Mouse (Mus musculus) CH12.LX (cell line): ENCODE measurements around the gene Itpr1. TPM values are rescaled to one million over a fixed set of nuclear protein-coding genes. Genes with fewer than 3 reads are reported as not detected.

Experiments
- DNase-seq: peaks from one replicate; pipeline ENCODE4 v3.0.0-alpha.2; 2013; ENCODE audit errors: extremely low read depth
- H3K27ac ChIP-seq: 2 replicates; pipeline ENCODE4 v1.5.1; 2012; ENCODE audit warnings: low read depth, mild to moderate bottlenecking, control low read depth, moderate library complexity; ENCODE audit not compliant: insufficient read depth
- H3K27me3 ChIP-seq: replicated peaks from 2 replicates; pipeline ENCODE3; 2012; ENCODE audit warnings: inconsistent platforms
- H3K36me3 ChIP-seq, 2 experiments: replicated peaks in 1 of 2; 2 replicates each; pipeline versions ENCODE3 to v1.6.1; 2012; ENCODE audit warnings: inconsistent platforms in 1 of 2, low read length in 1 of 2, mild to moderate bottlenecking in 1 of 2, mixed read lengths in 1 of 2, moderate library complexity in 1 of 2; ENCODE audit not compliant: control insufficient read depth in 1 of 2, insufficient read depth in 1 of 2
- H3K4me1 ChIP-seq, 2 experiments: 2 replicates each; pipeline ENCODE4 v1.6.1; 2012; ENCODE audit warnings: inconsistent platforms in 1 of 2, moderate library complexity in 1 of 2; ENCODE audit not compliant: insufficient read depth in 2 of 2, control insufficient read depth in 1 of 2
- H3K4me2 ChIP-seq: 2 replicates; pipeline ENCODE4 v1.6.1; 2012; ENCODE audit warnings: low read depth, mild to moderate bottlenecking, control low read depth; ENCODE audit not compliant: poor library complexity, insufficient read depth, severe bottlenecking
- H3K4me3 ChIP-seq, 3 experiments: fragments of 150-350 bp in 1 of 3; sonication (generic) in 1 of 3; replicated peaks in 1 of 3; 2 replicates each; pipeline versions ENCODE3 to v1.5.1; 2011 to 2012; ENCODE audit warnings: low read depth in 2 of 3, low read length in 2 of 3, mild to moderate bottlenecking in 2 of 3, moderate library complexity in 2 of 3, control low read depth in 1 of 3, improper control_type of control experiment in 1 of 3, inconsistent platforms in 1 of 3, mixed read lengths in 1 of 3; ENCODE audit not compliant: poor library complexity in 1 of 3
- H3K79me2 ChIP-seq: replicated peaks from 2 replicates; pipeline ENCODE4 v1.6.1; 2012; ENCODE audit warnings: mild to moderate bottlenecking, moderate library complexity; ENCODE audit not compliant: control insufficient read depth, poor library complexity, insufficient read depth, severe bottlenecking; ENCODE audit errors: extremely low read depth
- H3K9ac ChIP-seq: 2 replicates; pipeline ENCODE4 v1.6.1; 2012; ENCODE audit warnings: low read depth, mild to moderate bottlenecking, control low read depth, moderate library complexity; ENCODE audit not compliant: insufficient read depth
- H3K9me3 ChIP-seq: replicated peaks from 2 replicates; pipeline ENCODE3; 2012; ENCODE audit warnings: low read length, inconsistent platforms, mixed read lengths
- BHLHE40 ChIP-seq: IDR thresholded peaks from 2 replicates; pipeline ENCODE4 v1.6.1; 2011; ENCODE audit warnings: mild to moderate bottlenecking, low read depth, low read length, improper control_type of control experiment
- CHD1 ChIP-seq: IDR thresholded peaks from 2 replicates; pipeline ENCODE4 v1.6.1; 2012; ENCODE audit warnings: low read depth, low read length, improper control_type of control experiment, inconsistent platforms
- CHD2 ChIP-seq: IDR thresholded peaks from 2 replicates; pipeline ENCODE4 v1.6.1; 2011; ENCODE audit warnings: low read length, improper control_type of control experiment
- CTCF ChIP-seq, 2 experiments: IDR thresholded peaks in 1 of 2; conservative IDR thresholded peaks in 1 of 2; 2 replicates each; pipeline ENCODE4 v1.5.1; 2011 to 2012; ENCODE audit warnings: low read depth in 2 of 2, low read length in 2 of 2, improper control_type of control experiment in 1 of 2, inconsistent platforms in 1 of 2, mild to moderate bottlenecking in 1 of 2, moderate library complexity in 1 of 2
- E2F4 ChIP-seq: IDR thresholded peaks from 2 replicates; pipeline ENCODE4 v1.6.1; 2011; ENCODE audit warnings: low read depth, low read length, improper control_type of control experiment; ENCODE audit not compliant: insufficient replicate concordance
- ELF1 ChIP-seq: IDR thresholded peaks from 2 replicates; pipeline ENCODE4 v1.6.1; 2014; ENCODE audit warnings: low read depth, mild to moderate bottlenecking, inconsistent platforms, low read length, improper control_type of control experiment
- EP300 ChIP-seq: IDR thresholded peaks from 2 replicates; pipeline ENCODE4 v1.6.1; 2011; ENCODE audit warnings: low read length, improper control_type of control experiment
- ETS1 ChIP-seq: conservative IDR thresholded peaks from 2 replicates; pipeline ENCODE4 v1.6.1; 2012; ENCODE audit warnings: low read depth, mild to moderate bottlenecking, inconsistent platforms, low read length, improper control_type of control experiment, moderate library complexity
- GABPA ChIP-seq: IDR thresholded peaks from 2 replicates; pipeline ENCODE4 v1.6.1; 2012; ENCODE audit warnings: low read depth, low read length, improper control_type of control experiment, inconsistent platforms; ENCODE audit not compliant: insufficient replicate concordance
- HCFC1 ChIP-seq: IDR thresholded peaks from 2 replicates; pipeline ENCODE4 v1.6.1; 2012; ENCODE audit warnings: low read depth, mild to moderate bottlenecking, inconsistent platforms, low read length, improper control_type of control experiment
- IRF4 ChIP-seq: IDR thresholded peaks from 2 replicates; pipeline ENCODE4 v1.6.1; 2014; ENCODE audit warnings: low read depth, mild to moderate bottlenecking, inconsistent platforms, low read length, improper control_type of control experiment
- JUN ChIP-seq: IDR thresholded peaks from 2 replicates; pipeline ENCODE4 v1.6.1; 2011; ENCODE audit warnings: low read depth, mild to moderate bottlenecking, low read length, improper control_type of control experiment, moderate library complexity; ENCODE audit not compliant: insufficient read depth
- JUND ChIP-seq: conservative IDR thresholded peaks from 2 replicates; pipeline ENCODE4 v1.6.1; 2011; ENCODE audit warnings: low read depth, low read length, improper control_type of control experiment
- KAT2A ChIP-seq: IDR thresholded peaks from 2 replicates; pipeline ENCODE4 v1.6.1; 2012; ENCODE audit warnings: low read length, improper control_type of control experiment, inconsistent platforms; ENCODE audit not compliant: insufficient replicate concordance
- MAFK ChIP-seq: IDR thresholded peaks from 2 replicates; pipeline ENCODE4 v1.6.1; 2011; ENCODE audit warnings: low read length, improper control_type of control experiment; ENCODE audit not compliant: insufficient replicate concordance
- MAX ChIP-seq: IDR thresholded peaks from 2 replicates; pipeline ENCODE4 v1.6.1; 2011; ENCODE audit warnings: low read length, improper control_type of control experiment
- MAZ ChIP-seq: IDR thresholded peaks from 2 replicates; pipeline ENCODE4 v1.6.1; 2012; ENCODE audit warnings: low read depth, mild to moderate bottlenecking, inconsistent platforms, low read length, improper control_type of control experiment, moderate library complexity
- MEF2A ChIP-seq: IDR thresholded peaks from 2 replicates; pipeline ENCODE4 v1.6.1; 2014; ENCODE audit warnings: low read depth, mild to moderate bottlenecking, inconsistent platforms, low read length, improper control_type of control experiment, borderline replicate concordance
- MXI1 ChIP-seq: IDR thresholded peaks from 2 replicates; pipeline ENCODE4 v1.6.1; 2011; ENCODE audit warnings: mild to moderate bottlenecking, low read depth, low read length, improper control_type of control experiment
- MYC ChIP-seq: IDR thresholded peaks from 2 replicates; pipeline ENCODE4 v1.6.1; 2011; ENCODE audit warnings: low read depth, mild to moderate bottlenecking, improper control_type of control experiment, low read length
- NELFE ChIP-seq: IDR thresholded peaks from 2 replicates; pipeline ENCODE4 v1.6.1; 2011; ENCODE audit warnings: low read depth, low read length, improper control_type of control experiment
- NRF1 ChIP-seq: IDR thresholded peaks from 2 replicates; pipeline ENCODE4 v1.6.1; 2014; ENCODE audit warnings: low read depth, mild to moderate bottlenecking, inconsistent platforms, low read length, improper control_type of control experiment, moderate library complexity
- PAX5 ChIP-seq: IDR thresholded peaks from 2 replicates; pipeline ENCODE4 v1.6.1; 2012; ENCODE audit warnings: low read length, inconsistent platforms, mixed read lengths
- POLR2A ChIP-seq: IDR thresholded peaks from 2 replicates; pipeline ENCODE4 v1.6.1; 2011; ENCODE audit warnings: low read depth, mild to moderate bottlenecking, improper control_type of control experiment, low read length
- POLR2AphosphoS2 ChIP-seq: IDR thresholded peaks from 2 replicates; pipeline ENCODE4 v1.6.1; 2011; ENCODE audit warnings: low read depth, low read length, improper control_type of control experiment
- RAD21 ChIP-seq: IDR thresholded peaks from 2 replicates; pipeline ENCODE4 v1.6.1; 2011; ENCODE audit warnings: low read depth, mild to moderate bottlenecking, low read length, improper control_type of control experiment, moderate library complexity
- RCOR1 ChIP-seq: conservative IDR thresholded peaks from 2 replicates; pipeline ENCODE4 v1.6.1; 2012; ENCODE audit warnings: low read depth, mild to moderate bottlenecking, inconsistent platforms, low read length, improper control_type of control experiment
- SIN3A ChIP-seq: IDR thresholded peaks from 2 replicates; pipeline ENCODE4 v1.6.1; 2012; ENCODE audit warnings: low read length, improper control_type of control experiment, inconsistent platforms
- SMC3 ChIP-seq: IDR thresholded peaks from 2 replicates; pipeline ENCODE4 v1.6.1; 2011; ENCODE audit warnings: low read depth, low read length, improper control_type of control experiment
- TBP ChIP-seq: conservative IDR thresholded peaks from 2 replicates; pipeline ENCODE4 v1.6.1; 2011; ENCODE audit warnings: low read depth, low read length, improper control_type of control experiment
- TCF12 ChIP-seq: IDR thresholded peaks from 2 replicates; pipeline ENCODE4 v1.6.1; 2014; ENCODE audit warnings: low read depth, mild to moderate bottlenecking, inconsistent platforms, low read length, improper control_type of control experiment
- UBTF ChIP-seq: IDR thresholded peaks from 2 replicates; pipeline ENCODE4 v1.6.1; 2012; ENCODE audit warnings: low read depth, mild to moderate bottlenecking, inconsistent platforms, low read length, improper control_type of control experiment, moderate library complexity
- USF1 ChIP-seq: IDR thresholded peaks from 2 replicates; pipeline ENCODE4 v1.6.1; 2014; ENCODE audit warnings: low read depth, mild to moderate bottlenecking, inconsistent platforms, low read length, improper control_type of control experiment
- USF2 ChIP-seq: conservative IDR thresholded peaks from 2 replicates; pipeline ENCODE4 v1.6.1; 2011; ENCODE audit warnings: low read depth, low read length, improper control_type of control experiment
- ZC3H11A ChIP-seq: IDR thresholded peaks from 2 replicates; pipeline ENCODE4 v1.6.1; 2012; ENCODE audit warnings: low read depth, mild to moderate bottlenecking, inconsistent platforms, low read length, improper control_type of control experiment
- ZKSCAN1 ChIP-seq: IDR thresholded peaks from 2 replicates; pipeline ENCODE4 v1.6.1; 2012; ENCODE audit warnings: low read depth, inconsistent platforms, low read length, improper control_type of control experiment, borderline replicate concordance
- ZMIZ1 ChIP-seq: IDR thresholded peaks from 2 replicates; pipeline ENCODE4 v1.6.1; 2012; ENCODE audit warnings: low read depth, mild to moderate bottlenecking, inconsistent platforms, low read length, improper control_type of control experiment
- ZNF384 ChIP-seq: IDR thresholded peaks from 2 replicates; pipeline ENCODE4 v1.6.1; 2012; ENCODE audit warnings: low read depth, low read length, improper control_type of control experiment, inconsistent platforms
- dilution Hi-C: fragments of 300-500 bp; cut with MboI; formaldehyde crosslinking; loops from 2 replicates; pipeline ENCODE4 v1.14.3; 2020; ENCODE audit warnings: low sequenced_read_pairs; ENCODE audit not compliant: extremely low pct_unique_long_range_greater_than_20kb, extremely low pct_ligation_motif_present
- in situ Hi-C: fragments of 300-500 bp; cut with MboI; formaldehyde crosslinking; loops from 3 replicates; pipeline ENCODE4 v1.14.3; 2019; ENCODE audit warnings: low sequenced_read_pairs, low pct_ligation_motif_present, low pct_unique_long_range_greater_than_20kb, mixed read lengths
- polyA plus RNA-seq: library from polyadenylated mRNA; unstranded; fragments of >175 nt; gene quantifications from 2 replicates; pipeline ENCODE4 v1.2.1, GENCODE M21; 2012; ENCODE audit warnings: low read depth; ENCODE audit not compliant: insufficient read length
- total RNA-seq, 2 experiments: library from RNA; depleted of rRNA; stranded (reverse); fragments of 300-350 nt in 1 of 2; fragments of >200 nt in 1 of 2; gene quantifications; 2 replicates each; pipeline ENCODE4 v1.2.3; 2012 to 2014

The Itpr1 gene
- total RNA-seq (2012; rRNA removed), result 73.1 and 78.2 TPM in 2 replicates
- 42.8 and 48.2 TPM in 2 replicates for total RNA-seq (2014; rRNA removed)
- polyA plus RNA-seq, result 53.4 and 54.5 TPM in 2 replicates

- dilution Hi-C loops, result no loop called here
- Histone ChIP-seq H3K4me1 (peaks cover 8 to 43% of the 10 kb centered on the region in 2 experiments), H3K4me3 (peak within 1 kb of the TSS; percentile 69 to 96 (median 88)), H3K27me3 (no peaks in the 10 kb centered on the region), H3K4me2 (peak within 1 kb of the TSS; percentile 91)
- in situ Hi-C loops, result no loop called here
- TF ChIP-seq NRF1 (peak; percentile 70), ZC3H11A (no peak), HCFC1 (peak; percentile 98), ETS1 (0 out of 2 replicates have a peak, but pooled peaks have one; percentile 3), E2F4 (peak; percentile 82; the same call in 1 of the 2 replicates), TBP (peak; percentile 98), NELFE (peak; percentile 98), CHD2 (0 out of 2 replicates have a peak, but pooled peaks have one; percentile 50), MAFK (no peak), POLR2AphosphoS2 (peak; percentile 98), CHD1 (0 out of 2 replicates have a peak, but pooled peaks have one; percentile 55), CTCF (conservative IDR thresholded peaks at IDR 0.05 in 1 of 2, IDR thresholded peaks at IDR 0.05 in 1 of 2; ENCODE audit: low read depth in 2 of 2, low read length in 2 of 2) (no peak), MAZ (peak; percentile 97), PAX5 (no peak), POLR2A (peak; percentile 100), IRF4 (peak; percentile 71), USF2 (no peak), EP300 (no peak), RAD21 (no peak; the same call in 1 of the 2 replicates), BHLHE40 (0 out of 2 replicates have a peak, but pooled peaks have one; percentile 27), ELF1 (peak; percentile 80), RCOR1 (0 out of 2 replicates have a peak, but pooled peaks have one; percentile 45), SMC3 (no peak; the same call in 1 of the 2 replicates), UBTF (peak; percentile 92), SIN3A (peak; percentile 96), USF1 (no peak), MYC (peak; percentile 93), KAT2A (peak; percentile 96; the same call in 1 of the 2 replicates), GABPA (peak; percentile 72; the same call in 1 of the 2 replicates), MEF2A (peak; percentile 0; the same call in 1 of the 2 replicates), ZMIZ1 (peak; percentile 98), JUND (no peak), MXI1 (peak; percentile 99), ZKSCAN1 (no peak), JUN (no peak), ZNF384 (no peak), TCF12 (peak; percentile 100), MAX (peak; percentile 92)
- TF ChIP-seq, all 38 proteins: peak for 25
- Histone ChIP-seq H3K9ac (peak within 1 kb of the TSS; percentile 92), H3K79me2 (peaks cover 19% of the 10 kb centered on the region), H3K9me3 (no peaks in the 10 kb centered on the region), H3K27ac (peak within 1 kb of the TSS; percentile 59), H3K36me3 (peaks cover 7 to 27% of the 10 kb centered on the region in 2 experiments)
- DNase-seq, result peak; percentile 99
These were observed at the start of gene Itpr1 for GRCm38 (mm10) chr6:108212881-108213295. Itpr1 (plus strand) TSS chr6:108213096.
